ENCODE assay signal across 26 mouse cellular contexts in genomic region chr6:52103661-52104060, GRCm38 (mm10). TPM values are rescaled to one million over a fixed set of nuclear protein-coding genes. Genes with fewer than 3 reads are reported as not detected.
A peak's percentile ranks its signal among the peaks of the same experiment; 100 is the strongest.
DNase-seq lines count a peak whose midpoint lies in the region; ATAC-seq and TF ChIP-seq lines count a peak whose summit lies in the region.
"Had no signal": no experiment of that assay in that cellular context is flagged by ENCODE, and none has a peak within 500 bp of the region (broad histone marks: within the 10 kb centered on the region; RNA-seq: fewer than 3 reads in every experiment).

No protein-coding gene starts in this region.

- TF ChIP-seq POLR2A in ES-Bruce4 (IDR thresholded peaks at IDR 0.05; ENCODE audit: insufficient read depth, low read length): no peak

- H3K9me3 ChIP-seq in ES-Bruce4 (replicated peaks; ENCODE audit: control insufficient read depth, insufficient read depth, low read length, poor library complexity, severe bottlenecking): peaks cover 2% of the 10 kb centered on the region; the same call in 1 of the 2 replicates
- H3K9me3 ChIP-seq in kidney, embryonic 14.5 days (ENCODE audit: control insufficient read depth, low read length): no peaks in the 10 kb centered on the region
- H3K9me3 ChIP-seq: embryonic facial prominence, embryonic 13.5 days; forebrain, embryonic 13.5 days; hindbrain, embryonic 10.5 days; midbrain, embryonic 15.5 days; neural tube, embryonic 12.5 days had no signal

- peaks cover 5% of the 10 kb centered on the region for H3K36me3 ChIP-seq in ES-Bruce4 (ENCODE audit: control insufficient read depth, insufficient read depth, low read length, poor library complexity, severe bottlenecking)
- no peaks in the 10 kb centered on the region for H3K36me3 ChIP-seq in kidney, embryonic 14.5 days (ENCODE audit: control insufficient read depth, insufficient read depth, low read length)
- H3K36me3 ChIP-seq: embryonic facial prominence, embryonic 13.5 days; hindbrain, embryonic 10.5 days; midbrain, embryonic 15.5 days; neural tube, embryonic 12.5 days had no signal

- peak; percentile 78 to 92 for DNase-seq in kidney, postnatal 25 days
- DNase-seq in left cerebral cortex, adult 11 months (ENCODE audit: low spot score): no peak
- DNase-seq in frontal cortex, postnatal 36 days (ENCODE audit: low spot score in 2 of 2): no peak
- DNase-seq in adrenal gland, adult 18-20 months (ENCODE audit: low spot score in 2 of 2): no peak
- DNase-seq: adrenal gland, postnatal 36 days; cerebellum, adult 11 months; cerebellum, postnatal 14 days; gastrocnemius, postnatal 10 days; liver, postnatal 0 days; right cerebral cortex, postnatal 14 days had no signal

- H3K4me3 ChIP-seq in ES-Bruce4 (ENCODE audit: low read depth, low read length): peak overlapping the region; percentile 72
- H3K4me3 ChIP-seq in brown adipose tissue, adult 24 weeks (ENCODE audit: insufficient read depth, low read depth, low read length): no peak overlapping the region
- H3K4me3 ChIP-seq in kidney, embryonic 14.5 days (ENCODE audit: low read length): no peak overlapping the region
- H3K4me3 ChIP-seq: embryonic facial prominence, embryonic 13.5 days; forebrain, embryonic 13.5 days; hindbrain, embryonic 10.5 days; midbrain, embryonic 15.5 days; neural tube, embryonic 12.5 days had no signal

- WGBS in kidney, embryonic 14.5 days: 48% methylated on average over 7 of the region's 7 CpGs

- no peak for TF ChIP-seq EP300 in ES-Bruce4 (IDR thresholded peaks at IDR 0.05; ENCODE audit: insufficient read depth, low read depth, low read length)

- peaks cover 2% of the 10 kb centered on the region for H3K4me1 ChIP-seq in ES-Bruce4 (ENCODE audit: control insufficient read depth, insufficient read depth, low read length)
- peaks cover 19% of the 10 kb centered on the region for H3K4me1 ChIP-seq in brown adipose tissue, adult 24 weeks (ENCODE audit: control insufficient read depth, insufficient read depth, insufficient read length, low read length)
- H3K4me1 ChIP-seq in kidney, embryonic 14.5 days (ENCODE audit: control insufficient read depth, insufficient read depth, low read length): peaks cover 6% of the 10 kb centered on the region; the same call in 1 of the 2 replicates
- H3K4me1 ChIP-seq: embryonic facial prominence, embryonic 13.5 days had no signal

- no peak overlapping the region for H3K4me2 ChIP-seq in kidney, embryonic 14.5 days (replicated peaks; ENCODE audit: low read depth, low read length)
- H3K4me2 ChIP-seq: embryonic facial prominence, embryonic 13.5 days; forebrain, embryonic 13.5 days; heart, embryonic 11.5 days; midbrain, embryonic 15.5 days; neural tube, embryonic 12.5 days had no signal

- H3K9ac ChIP-seq in ES-Bruce4 (ENCODE audit: low read depth, poor library complexity, severe bottlenecking): peak overlapping the region; percentile 76
- no peak overlapping the region for H3K9ac ChIP-seq in kidney, embryonic 14.5 days (ENCODE audit: low read depth, low read length)
- H3K9ac ChIP-seq: embryonic facial prominence, embryonic 13.5 days; forebrain, embryonic 13.5 days; liver, postnatal 0 days; midbrain, embryonic 15.5 days; neural tube, embryonic 12.5 days had no signal

- peak; percentile 86 for ATAC-seq in kidney, embryonic 14.5 days (ENCODE audit: low FRiP score, low TSS enrichment)
- ATAC-seq: forebrain, embryonic 13.5 days; hindbrain, embryonic 16.5 days; intestine, embryonic 16.5 days; liver, postnatal 0 days; lung, postnatal 0 days; midbrain, embryonic 15.5 days had no signal

- H3K27me3 ChIP-seq in ES-Bruce4 (ENCODE audit: control insufficient read depth, insufficient read depth, low read length, poor library complexity, severe bottlenecking): no peaks in the 10 kb centered on the region
- no peaks in the 10 kb centered on the region for H3K27me3 ChIP-seq in kidney, embryonic 14.5 days (ENCODE audit: control insufficient read depth, insufficient read depth, low read length)
- H3K27me3 ChIP-seq: forebrain, embryonic 13.5 days; midbrain, embryonic 15.5 days; neural tube, embryonic 12.5 days had no signal

- TF ChIP-seq CTCF in ES-Bruce4 (IDR thresholded peaks at IDR 0.05; ENCODE audit: low read depth, low read length): no peak

- H3K27ac ChIP-seq in ES-Bruce4 (ENCODE audit: insufficient read depth, low read length): peak overlapping the region; percentile 90
- H3K27ac ChIP-seq in brown adipose tissue, adult 24 weeks (replicated peaks; ENCODE audit: low read depth, low read length): peak overlapping the region; percentile 95
- no peak overlapping the region for H3K27ac ChIP-seq in kidney, embryonic 14.5 days (ENCODE audit: low read depth, low read length)
- H3K27ac ChIP-seq: embryonic facial prominence, embryonic 13.5 days; forebrain, embryonic 13.5 days; hindbrain, embryonic 10.5 days; macrophage; midbrain, embryonic 15.5 days; neural tube, embryonic 12.5 days had no signal

RNA-seq across cellular contexts. Expression of gene Hoxa1, which starts 54.5 kb away (rescaled TPM):
- polyA plus RNA-seq in ES-Bruce4 (2011; ENCODE audit: insufficient read depth, insufficient read length, low read depth, missing spikeins): 2.7 and 2.9 TPM in 2 replicates
- polyA plus RNA-seq in brown adipose tissue, adult 24 weeks (2012; ENCODE audit: insufficient read depth, insufficient read length, missing spikeins): 0.50 and 0.99 TPM in 2 replicates
- 0.64 and 1.0 TPM in 2 replicates for polyA plus RNA-seq in kidney, embryonic 14.5 days (2014; fragmentation: Nextera tagmentation; extraction: Ambion mirVana)
- total RNA-seq in adrenal gland, adult 18-20 months (2021): under 1 TPM; 0.29 to 0.43 TPM
- total RNA-seq: layer of hippocampus, postnatal 14 days; left cerebral cortex, postnatal 10 days; liver, adult 2 months had no signal
- polyA plus RNA-seq: forebrain, embryonic 13.5 days had no signal

Comparison
In these comparisons a context has a peak if more than half of its experiments do, and no peak if none do; other contexts are left out.
1. DNase-seq: peak in kidney, postnatal 25 days (2 of 2); none in left cerebral cortex, adult 11 months (single experiment), frontal cortex, postnatal 36 days (0 of 2) and adrenal gland, adult 18-20 months (0 of 2).